Mouse (Mus musculus) embryo, embryonic 10 days (tissue): ENCODE data around the gene Tbc1d12.

ENCODE experiments used
- DNase-seq: peaks from one replicate; pipeline ENCODE4 v3.0.0-alpha.2; 2015; ENCODE audit warnings: low spot score

The Tbc1d12 gene

DNA sequence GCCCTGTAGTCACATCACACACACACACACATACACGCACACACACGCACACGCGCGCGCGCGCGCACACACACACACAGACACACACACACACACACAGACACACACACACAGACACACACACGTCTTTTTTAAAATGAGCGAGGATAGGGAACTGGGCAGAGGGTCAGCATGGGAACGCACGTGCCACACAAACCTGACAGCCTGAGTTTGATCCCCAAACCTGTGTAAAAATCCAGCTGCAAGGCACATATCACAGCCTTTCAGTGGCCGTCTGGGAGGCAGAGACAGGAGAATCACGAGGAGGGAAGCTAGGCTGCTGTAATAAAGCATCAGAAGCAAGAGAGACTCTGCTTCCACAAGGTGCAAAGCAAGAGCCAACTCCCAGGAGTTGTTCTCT is 78.5 kb downstream of the Tbc1d12 start:
- no peak for DNase-seq

DNA sequence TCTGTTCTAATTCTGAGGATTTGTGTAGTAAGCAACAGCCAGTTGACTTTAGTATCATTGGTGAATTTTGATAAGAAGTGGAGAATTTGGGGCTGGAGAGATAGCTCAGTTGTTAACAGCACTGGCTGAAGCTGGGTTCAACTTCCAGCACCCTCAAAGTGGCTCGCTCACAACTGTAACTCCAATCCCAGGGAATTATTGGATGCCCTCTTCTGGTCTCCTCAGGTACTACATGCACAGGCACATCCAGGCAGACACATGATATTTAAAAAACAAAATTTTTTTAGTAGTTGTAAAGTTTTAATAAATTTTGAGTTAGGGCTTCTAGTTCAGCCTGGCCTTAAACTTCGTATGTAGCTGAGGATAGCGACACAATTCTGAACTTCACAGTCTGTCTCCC is 79.3 kb downstream of the Tbc1d12 start:
- peak; percentile 54 for DNase-seq

DNA sequence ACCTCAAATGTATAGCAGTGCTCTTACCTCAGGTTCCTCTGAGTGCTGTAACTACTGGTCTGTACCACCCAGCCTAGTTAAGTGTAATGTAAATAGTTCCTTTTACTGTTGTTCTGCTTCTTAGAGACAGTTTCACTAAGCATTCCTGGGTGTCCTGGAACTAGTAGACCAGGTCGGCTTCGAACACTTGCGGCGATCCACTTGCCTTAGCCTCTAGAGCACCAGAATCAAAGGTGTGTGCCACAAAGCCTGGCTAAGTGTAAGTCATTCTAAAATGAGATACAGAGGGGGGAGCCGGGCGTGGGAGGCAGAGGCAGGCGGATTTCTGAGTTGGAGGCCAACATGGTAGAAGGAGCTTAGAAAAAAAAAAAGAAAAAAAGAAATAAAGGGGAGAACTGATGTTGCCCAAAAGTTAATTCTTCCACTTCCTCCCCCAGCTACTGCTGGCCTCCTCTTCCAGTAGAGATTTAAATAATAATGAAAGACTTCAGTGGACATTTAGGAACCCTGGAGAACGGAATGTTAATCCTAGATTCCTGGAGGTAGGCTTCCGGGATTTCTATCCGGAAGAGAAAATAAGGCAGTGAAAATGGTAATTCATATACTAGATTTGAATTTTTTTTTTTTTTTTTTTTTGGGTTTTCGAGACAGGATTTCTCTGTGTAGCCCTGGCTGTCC is 92.2 kb downstream of the Tbc1d12 start:
- no peak for DNase-seq

DNA sequence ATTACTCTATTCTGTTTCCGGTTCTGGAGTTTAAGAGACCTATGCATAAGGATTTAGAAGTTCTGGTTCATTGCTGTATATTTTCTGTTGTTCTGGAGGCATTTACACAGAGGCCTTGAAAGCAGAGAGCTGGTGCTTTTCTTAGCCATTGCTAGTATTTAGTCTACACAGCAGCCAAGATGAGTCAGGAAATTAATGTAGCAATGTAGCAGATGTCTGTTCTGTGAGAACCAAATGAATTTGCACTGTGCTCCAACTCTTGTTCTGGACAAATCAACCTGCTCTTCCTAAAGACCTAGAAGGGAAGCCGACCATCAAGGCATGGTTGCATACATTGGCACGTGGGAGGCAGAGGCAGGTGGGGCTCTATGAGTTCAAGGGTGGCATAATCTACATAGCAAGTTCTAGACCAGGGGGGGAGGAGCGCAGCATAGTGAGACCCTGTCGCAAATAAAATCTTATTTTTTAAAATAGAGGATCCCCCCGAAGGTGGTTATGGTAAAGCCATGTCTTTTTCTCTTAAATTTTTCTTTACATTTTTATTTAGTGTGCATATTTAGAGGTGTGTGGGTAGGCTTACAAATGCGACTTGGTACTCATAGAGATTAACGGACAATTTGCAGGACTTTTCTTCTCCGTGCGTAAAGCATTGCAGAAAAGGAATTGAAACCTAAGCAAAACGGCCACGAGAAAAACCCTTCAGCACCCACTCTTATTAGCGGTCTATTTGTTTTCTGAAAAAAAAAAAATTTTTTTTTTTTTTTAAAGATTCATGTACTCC is 93.3 kb downstream of the Tbc1d12 start:
- DNase-seq, result no peak

DNA sequence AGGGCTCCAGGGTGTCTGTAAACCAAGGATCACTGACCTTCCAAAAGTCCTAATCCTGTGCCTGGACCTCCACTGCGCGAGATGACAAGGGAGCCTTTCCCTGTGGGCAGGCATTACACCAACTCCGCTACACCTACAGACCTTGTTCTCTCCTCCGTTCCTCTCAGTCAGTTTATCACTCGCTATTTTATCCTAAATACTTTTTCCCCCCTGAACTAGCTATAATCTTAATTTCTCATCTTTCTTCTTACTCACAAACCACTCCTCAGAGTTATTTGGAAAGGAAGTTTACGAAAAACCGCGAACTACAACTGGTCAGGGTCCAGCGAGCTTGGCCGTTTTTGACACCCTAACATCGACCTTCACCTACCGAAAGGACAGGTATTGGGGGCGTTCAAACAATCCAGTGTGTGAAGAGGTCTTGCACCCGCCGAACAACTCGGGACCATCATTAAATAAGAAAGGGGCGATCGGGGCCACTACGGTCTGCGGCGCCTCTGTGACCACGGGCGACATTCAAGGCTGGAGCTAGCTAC is 93.9 kb downstream of the Tbc1d12 start:
- peak; percentile 34 for DNase-seq

DNA sequence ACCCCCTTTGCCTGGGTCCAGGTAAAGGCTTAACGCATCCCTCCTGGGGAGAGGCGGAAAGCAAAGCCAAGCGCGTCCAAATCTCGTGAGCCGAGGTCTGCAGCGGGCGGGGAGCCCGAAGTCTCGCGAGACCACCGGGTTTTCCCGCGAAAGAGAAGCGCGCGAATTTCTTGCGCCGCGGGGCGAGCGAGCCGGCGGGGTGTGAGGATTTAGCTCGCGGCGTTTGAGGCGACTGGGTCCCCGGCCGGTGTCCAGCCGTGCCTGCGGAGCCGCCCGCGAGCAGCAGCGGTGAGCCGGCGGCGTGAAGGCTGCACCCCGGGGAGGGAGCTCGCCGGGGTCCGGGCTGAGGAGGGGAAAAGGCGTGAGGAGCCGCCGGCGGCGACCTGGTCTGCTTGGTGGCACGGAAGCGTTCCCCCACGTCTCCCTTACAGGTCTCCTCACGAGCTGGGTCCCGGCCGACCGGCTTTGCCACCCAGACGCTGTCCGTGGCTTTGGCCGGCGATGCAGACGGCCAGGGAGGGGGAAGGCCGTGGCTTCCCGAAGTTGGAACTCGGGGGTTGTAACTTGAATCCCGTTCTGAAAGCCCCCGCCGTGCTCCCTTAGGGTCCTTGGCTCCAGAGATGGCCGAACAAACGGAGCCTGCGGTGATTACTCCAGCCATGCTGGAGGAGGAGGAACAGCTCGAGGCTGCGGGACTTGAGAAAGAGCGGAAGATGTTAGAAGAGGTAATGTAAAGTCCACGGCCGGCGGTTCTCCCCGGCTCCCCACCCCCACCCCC is 94.6 kb downstream of the Tbc1d12 start, which contains the start of gene Hells:
Gene Hells (plus strand): TSS at position 128 of the 778 bp plus-strand sequence.
- peak; percentile 94 for DNase-seq

DNA sequence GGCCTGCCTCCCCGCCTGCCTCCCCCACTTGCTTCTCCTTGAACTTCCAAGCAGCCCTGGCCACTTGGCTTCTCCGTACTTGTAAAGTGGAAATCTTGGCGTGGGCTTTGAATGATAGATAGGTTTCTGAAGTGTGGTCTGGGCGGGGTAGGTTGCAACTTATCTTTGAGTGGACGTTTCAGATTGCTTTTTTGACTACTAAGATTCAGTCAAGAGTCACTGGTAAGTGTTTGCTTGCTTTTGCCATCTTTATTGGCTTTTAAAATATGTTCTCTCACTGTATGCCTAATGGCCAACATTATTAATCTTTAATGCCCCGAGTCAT is 95.1 kb downstream of the Tbc1d12 start:
- DNase-seq, result no peak

DNA sequence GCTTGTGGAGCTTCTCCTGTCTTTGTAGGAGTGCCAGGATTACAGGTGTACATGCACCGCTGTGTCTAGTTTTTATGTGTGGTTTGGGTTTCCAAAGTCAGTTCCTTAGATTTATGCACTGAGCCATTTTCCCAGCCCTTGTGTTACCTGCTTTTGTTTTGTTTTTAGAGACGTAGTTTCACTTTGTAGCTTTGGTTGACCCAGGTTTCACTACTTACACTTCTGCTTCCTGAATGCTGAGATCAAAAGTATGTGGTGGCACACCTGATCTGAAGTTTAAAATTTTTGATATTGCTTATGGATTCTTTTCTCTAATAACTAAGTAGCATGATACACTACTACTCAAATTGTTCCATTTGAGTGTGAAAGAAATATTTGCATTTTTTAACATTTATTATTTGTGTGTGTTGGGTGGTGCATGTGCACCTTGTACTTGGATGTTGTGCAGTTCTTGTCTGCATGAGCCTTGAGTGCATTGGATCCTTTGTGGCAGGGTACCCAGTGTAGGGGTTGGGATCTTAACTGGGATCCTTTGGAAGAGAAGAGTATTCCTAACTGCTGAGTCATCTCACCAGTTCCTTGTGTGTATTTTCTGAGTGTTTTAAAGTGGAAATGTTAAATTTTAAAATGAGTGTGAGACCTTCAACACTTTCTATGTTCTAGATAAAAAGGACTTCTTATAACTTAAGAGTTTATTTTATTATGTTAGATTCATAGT is 108.4 kb downstream of the Tbc1d12 start:
- no peak for DNase-seq
